Mouse (Mus musculus) activated CD4-positive, CD25-positive, alpha-beta regulatory T cell, adult 4 months (primary cell): ENCODE data around the gene Mreg. TPM values are rescaled to one million over a fixed set of nuclear protein-coding genes. Genes with fewer than 3 reads are reported as not detected.

Experiments used
- ATAC-seq: one replicate; pipeline ENCODE4 v1.8.0; 2017
- polyA plus RNA-seq, 2 experiments: library from polyadenylated mRNA; unstranded; fragments of 100-300 nt; shearing (Covaris generic); gene quantifications; one replicate each; pipeline ENCODE4 v1.2.1; 2017

Mreg gene
- polyA plus RNA-seq, 2 experiments from 2014 or later = 0.15 TPM; not detected in 1

DNA sequence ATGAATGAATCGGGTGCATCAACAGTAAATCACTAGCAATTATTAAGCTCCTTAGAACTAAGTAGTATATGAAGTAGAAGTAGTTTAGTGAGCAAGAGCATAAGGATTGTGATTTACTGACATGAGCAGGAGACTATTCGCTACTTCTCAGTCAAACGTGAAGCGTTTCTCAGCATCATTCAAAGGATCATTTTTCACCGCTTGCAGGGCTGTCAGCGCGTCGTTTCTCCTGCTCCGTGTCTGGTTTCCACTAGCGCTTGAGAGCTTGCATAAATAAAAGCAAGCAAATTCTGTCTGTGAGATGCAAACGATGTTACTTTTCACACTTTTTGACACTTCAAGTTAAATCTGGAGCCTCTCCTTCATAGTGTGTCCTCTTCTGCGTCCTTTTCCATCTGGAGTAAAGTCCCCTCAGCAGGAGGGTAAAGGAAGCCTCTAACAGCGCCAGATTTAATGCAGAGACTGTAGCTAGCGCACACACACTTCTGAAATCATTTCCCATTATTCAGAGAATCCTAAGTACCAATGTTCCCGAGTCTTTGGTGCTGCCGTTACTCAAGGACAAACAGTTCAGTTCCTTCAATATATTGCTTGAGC lies 23.9 kb downstream of the Mreg start:
- ATAC-seq = no peak

- no peak for ATAC-seq
These were observed 24.6 kb downstream of the Mreg start for GRCm38 (mm10) chr1:72187486-72187885.

DNA sequence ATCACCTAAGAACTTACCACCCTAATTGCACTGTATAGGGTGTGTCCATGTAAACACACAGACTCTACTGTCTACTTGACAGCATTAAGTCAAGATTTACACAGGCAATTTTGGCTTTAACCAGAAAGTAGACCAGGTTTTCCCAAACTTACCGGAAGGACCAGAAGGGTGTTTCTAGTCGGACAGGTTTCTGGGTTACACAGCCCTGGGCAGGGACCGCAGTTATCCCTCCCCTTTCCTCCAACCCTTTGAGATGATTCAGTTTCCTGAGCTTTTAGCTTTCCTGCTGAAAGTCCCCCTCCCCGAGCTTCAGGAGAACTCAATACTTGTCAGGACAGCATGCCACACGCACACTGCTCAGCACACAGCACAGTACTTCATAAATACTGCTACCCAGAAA lies 26.0 kb downstream of the Mreg start:
- ATAC-seq = no peak

DNA sequence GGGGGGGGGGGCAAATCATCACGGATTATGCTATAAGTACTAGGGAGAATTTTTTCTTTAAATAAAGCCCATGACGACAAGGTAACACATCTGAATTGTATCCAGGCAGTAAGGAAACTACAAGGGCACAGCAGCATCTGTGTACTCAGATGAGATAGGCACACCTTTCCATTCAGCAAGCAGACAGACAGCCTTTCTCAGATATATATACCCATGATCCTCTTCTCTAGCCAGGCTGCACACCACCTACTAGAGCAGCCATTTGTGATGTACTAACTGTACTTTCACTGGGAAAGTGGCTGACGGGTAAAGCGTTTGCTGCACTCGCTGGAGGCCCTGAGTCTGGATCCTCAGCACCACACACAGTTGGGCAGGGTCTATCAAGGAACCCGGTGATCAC lies 28.6 kb downstream of the Mreg start:
- ATAC-seq = no peak

GRCm38 (mm10) chr1:72182930-72183499 lies 29.1 kb downstream of the Mreg start:
- ATAC-seq = no peak

- no peak for ATAC-seq
These were observed 32.2 kb downstream of the Mreg start for GRCm38 (mm10) chr1:72179947-72180346.

DNA sequence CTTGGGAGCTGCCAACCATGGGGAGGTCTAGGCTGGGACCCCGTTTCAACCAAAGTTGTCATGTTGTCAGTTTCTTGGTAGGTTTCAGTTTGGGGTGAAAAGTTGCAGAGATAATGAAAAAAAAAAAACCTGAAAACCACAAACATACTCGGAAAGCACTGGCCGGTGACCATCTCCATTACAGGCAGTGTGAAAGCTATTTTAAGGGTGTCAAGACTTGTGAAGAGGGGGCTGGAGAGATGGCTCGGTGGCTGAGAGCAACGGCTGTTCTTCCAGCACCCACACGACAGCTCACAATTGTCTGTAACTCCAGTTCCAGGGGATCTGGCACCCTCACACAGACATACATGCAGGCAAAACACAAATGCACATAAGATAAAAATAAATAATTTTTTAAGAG lies 35.9 kb downstream of the Mreg start:
- no peak for ATAC-seq

DNA sequence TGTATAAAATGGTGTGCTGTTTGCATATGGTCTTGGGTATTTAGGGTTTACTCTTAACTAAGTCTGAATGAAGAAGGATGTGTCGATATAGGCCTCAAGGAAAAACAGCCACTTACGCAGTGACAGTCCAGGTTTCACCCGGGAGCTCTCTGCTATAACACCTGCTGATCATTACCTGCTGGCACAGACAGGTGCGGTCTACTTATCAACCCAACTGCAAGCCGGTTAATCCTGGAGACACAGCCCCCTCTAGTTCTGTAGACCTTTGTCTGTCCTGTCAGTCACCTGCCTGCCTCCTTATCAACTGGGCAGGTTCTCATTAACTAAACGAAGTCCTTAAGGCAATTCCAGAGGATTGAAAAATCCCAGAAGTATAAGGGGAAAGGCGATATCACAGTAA lies 37.9 kb downstream of the Mreg start:
- no peak for ATAC-seq

DNA sequence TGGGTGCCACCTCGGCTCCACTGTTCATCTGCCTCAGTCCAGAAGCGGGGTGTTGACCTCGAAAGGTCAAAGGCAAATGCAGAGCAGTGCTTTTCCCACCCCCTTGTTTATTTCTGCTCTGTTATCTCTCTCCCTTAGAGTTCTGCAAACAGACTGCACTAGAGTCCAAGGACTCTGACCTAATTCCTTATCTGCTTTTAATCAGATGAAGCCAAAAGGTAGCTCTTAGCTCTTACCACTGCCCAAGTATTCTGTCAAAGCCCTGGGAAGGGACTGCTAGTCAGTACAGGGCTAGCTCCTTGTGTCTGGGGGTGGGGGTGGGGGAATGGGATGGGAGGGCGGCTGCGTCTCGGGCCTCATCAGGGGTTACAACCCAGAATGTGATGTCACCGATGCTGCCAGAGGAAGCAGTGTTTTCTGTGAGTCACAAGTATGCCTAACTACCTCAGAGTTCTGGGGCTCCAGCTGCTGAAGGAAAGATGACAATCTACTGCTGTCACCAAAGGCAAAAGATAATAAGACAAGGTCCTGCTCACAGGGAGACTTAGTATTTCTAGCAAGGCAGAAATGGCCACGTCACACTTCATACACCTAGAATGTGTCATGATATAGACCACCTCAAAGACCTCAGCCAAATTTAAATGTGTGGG lies 38.6 kb downstream of the Mreg start:
- no peak for ATAC-seq

DNA sequence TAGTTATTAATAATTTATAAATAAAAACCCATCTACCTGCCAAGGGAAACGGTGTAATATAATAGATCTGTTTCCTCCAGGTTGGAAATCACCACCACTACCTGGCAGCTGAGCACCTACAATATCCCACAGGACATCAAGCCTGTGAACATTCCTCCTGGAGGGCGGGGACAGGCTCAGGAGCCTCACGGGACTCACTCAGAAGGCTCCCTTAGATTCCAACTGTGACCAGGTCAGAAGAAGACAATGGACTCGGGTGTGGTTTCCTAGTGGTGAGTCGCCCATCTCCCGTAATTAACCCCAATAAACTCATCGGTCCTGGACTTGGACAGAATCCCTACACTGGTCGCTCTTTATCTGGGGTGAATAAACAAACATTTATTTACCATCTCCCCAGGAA lies 39.3 kb downstream of the Mreg start:
- ATAC-seq = no peak

DNA sequence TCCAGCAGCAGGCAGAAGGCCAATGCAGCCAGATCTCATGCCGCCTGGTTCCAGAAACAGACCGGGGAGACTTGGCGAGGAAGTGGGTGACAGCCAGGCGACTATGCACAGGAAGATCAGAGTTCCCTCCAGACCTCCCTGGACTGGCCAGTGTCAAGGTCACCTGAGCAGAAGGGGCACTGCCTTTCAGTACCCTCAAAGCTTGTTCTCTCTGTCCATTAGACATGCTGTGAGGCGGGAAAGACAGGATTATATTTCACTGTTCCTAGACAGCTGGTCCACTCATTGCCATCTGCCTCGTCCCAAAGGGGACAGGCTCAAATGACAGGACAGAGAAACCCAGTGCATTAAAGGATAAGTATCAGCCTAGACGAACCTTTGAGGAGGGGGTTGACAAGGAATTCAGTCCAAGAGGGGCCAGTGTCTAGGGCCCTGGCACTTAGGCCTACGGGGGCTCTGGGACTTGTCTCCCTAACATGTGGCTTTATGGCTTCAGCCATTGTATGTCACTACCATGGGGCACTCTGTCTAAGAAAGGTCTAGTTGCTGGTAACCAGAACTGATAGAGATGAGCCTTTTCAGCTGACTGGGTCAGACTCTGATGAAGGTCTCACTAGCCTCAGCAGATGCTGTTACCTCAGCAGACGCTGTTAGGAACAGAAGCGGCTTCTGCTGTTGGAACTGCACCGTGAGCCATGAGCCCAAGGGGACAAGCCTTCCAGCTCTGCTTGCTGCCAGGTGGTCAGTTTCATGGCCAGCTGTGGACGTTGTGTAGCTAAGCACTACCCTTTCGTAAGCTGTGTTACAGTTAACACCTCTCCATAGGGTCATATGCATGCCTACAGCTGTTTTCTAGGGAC lies 40.9 kb downstream of the Mreg start:
- no peak for ATAC-seq

- ATAC-seq = no peak
These were observed 45.1 kb downstream of the Mreg start for GRCm38 (mm10) chr1:72167024-72167423.

DNA sequence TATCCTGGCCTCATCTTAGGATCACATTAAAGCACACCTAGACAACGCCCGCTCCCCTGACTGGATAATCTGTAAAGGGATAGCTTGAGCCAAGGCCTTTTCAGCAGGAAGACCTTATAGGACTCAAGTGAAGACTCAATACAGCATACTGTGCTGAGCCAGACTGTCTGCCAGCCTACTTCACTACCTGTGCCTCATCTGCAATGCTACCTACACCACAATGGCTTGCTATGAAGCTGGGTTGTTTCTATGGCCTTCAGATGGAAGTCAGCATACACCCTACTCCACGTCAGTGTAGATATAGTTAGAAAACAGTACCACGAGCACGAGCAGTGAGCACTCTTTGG lies 45.7 kb downstream of the Mreg start:
- no peak for ATAC-seq

DNA sequence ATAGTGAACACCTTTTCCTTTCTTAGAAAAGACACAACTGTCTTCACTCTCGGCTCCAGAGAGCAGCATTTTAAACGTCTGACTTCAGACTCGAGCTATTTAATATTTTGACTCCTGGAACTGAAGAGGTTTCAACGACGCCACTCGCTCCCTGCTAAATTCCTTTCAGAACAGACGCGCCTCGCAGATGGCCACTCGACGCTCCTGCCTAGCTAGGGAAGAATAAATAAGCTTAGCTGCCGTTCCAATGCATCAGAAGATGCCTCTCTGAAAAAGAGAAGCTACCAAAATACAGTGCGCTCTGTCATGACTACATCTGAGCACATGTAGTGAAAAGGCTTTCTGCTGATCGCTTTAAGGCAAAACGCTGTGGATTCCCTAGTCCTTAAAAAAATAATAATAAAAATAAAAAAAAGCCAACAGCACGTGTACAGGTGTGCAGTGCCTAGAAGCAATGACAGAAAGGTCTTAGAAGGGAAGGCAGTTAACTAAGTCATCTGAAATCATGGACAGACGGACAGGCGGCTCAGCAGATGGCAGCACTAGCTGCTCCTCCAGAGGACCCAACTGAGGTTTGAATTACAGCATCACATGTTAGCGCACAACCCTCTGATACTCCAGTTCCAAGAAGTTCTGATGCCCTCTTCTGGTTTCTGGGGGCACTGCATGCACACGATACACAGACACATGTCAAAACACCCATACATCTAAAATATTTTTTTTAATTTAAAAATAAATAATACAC lies 46.2 kb downstream of the Mreg start:
- no peak for ATAC-seq

GRCm38 (mm10) chr1:72160321-72160720 lies 51.8 kb downstream of the Mreg start:
- ATAC-seq = no peak

DNA sequence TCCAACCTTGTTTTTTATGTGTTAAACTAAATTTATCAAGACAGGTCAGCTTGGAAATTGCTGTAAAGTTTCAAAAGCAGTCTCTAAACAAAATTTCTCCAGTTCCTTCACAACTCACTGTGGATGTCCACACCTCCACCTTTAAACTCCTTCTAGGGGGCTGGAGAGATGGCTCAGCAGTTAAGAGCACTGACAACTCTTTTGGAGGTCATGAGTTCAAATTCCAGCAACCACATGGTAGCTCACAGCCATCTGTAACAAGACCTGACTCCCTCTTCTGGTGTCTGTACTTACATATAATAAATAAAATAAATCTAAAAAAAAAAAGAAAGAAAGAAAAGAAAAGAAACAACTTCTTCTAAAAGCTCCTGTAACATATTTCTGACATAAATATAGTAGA lies 67.1 kb downstream of the Mreg start:
- no peak for ATAC-seq

DNA sequence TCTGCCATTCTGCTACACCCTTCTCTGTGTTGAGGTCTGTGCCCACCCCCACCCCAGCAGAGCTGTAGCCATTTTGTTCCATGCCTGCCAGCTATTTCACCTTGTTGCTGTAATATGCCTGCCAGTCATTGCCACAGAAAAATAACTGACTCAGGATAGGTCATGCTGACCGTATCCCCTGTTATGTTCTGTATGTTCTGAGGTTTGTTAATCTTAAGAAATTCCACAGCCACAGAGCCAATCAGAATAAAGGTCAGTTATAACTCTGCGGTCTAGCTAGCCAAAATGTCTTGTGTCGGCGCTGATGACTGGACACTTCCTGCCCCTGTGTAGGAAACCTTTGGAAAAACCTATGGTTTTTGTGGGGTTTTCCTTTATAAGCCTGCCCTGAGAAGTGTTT lies 67.7 kb downstream of the Mreg start:
- ATAC-seq = no peak

- ATAC-seq = no peak
These were observed 70.1 kb downstream of the Mreg start for GRCm38 (mm10) chr1:72141893-72142480.

DNA sequence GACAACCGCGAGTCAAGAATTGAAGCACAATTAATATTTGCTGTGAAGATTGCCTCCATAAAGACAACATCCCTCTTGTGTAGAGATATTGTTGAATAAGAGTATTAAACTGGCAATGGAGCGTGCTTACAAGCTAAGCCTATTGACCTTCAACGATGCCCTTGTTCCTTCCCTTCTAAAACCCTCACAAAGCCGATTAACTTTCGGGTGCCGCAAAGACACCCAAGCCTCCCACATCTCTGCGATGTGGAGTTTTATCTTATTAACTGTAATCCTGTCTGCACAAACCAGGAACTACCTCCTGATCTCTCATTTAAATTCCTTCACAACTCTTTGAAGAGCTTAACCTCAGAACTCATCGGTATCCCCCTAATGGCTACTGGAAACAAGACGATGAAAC lies 76.0 kb downstream of the Mreg start:
- ATAC-seq = no peak

GRCm38 (mm10) chr1:72134534-72134933 lies 77.6 kb downstream of the Mreg start:
- no peak for ATAC-seq

- no peak for ATAC-seq
These were observed 88.4 kb downstream of the Mreg start for GRCm38 (mm10) chr1:72123434-72124297.
